In the genomic region with DNA sequence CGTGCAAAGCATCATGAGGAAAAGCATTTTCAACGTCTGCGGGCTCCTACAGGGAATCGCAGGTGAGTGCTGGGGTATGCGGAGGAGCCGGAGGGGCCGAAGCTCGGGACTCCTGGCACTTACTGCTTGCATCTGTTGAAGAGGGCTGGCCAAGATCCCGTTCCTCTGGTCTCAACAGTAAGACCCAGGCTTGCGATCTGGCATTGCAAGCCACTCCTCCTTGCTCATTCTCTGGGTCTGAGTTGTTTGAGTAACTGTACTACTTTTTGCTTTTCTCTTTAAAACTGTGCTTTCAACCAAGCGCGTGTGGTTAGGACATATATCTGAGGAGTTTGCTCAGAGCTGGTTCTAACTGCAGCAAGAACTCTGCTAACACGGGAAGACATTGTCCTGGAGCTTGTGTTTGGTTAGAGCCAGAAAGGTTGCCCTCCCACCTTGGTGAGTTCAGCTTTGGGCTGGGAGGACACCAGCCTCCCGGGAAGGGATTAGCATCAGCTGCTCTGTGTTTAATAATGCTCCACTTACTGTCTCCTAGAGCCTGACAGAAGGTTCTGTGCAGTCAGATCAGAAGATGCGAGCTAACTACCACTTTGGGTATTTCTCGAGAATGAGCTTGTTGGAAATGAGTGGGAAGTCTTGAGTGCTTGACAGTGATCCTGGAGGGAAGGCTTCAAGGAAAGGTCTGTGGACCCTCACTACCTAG, we compare ENCODE assay signal across 7 mouse cellular contexts.
DNase-seq lines count a peak whose midpoint lies in the region; ATAC-seq and TF ChIP-seq lines count a peak whose summit lies in the region.

No protein-coding gene starts in this region.

- no peak for TF ChIP-seq POLR2A in liver, adult 2 months (IDR thresholded peaks at IDR 0.05; ENCODE audit: extremely low read depth, insufficient read depth, low read length)

- DNase-seq in liver, adult 2 months (ENCODE audit: extremely low read depth, low read depth, low spot score): no peak
- no peak for DNase-seq in liver
- DNase-seq in c-Kit-positive CD71-positive TER-119-positive erythroid progenitor cells, embryonic 14.5 days (ENCODE audit: low spot score): peak; percentile 14
- DNase-seq in liver, postnatal 0 days: no peak
- no peak for DNase-seq in adrenal gland, adult 2 months
- DNase-seq in right cerebral cortex, adult 18-20 months: no peak

- TF ChIP-seq EP300 in liver, postnatal 0 days (IDR thresholded peaks at IDR 0.05; ENCODE audit: low read depth): no peak

- peak overlapping the region; percentile 59 for H3K9ac ChIP-seq in liver, adult 2 months (ENCODE audit: low read depth, low read length)
- H3K9ac ChIP-seq in forebrain, embryonic 15.5 days (replicated peaks): peak overlapping the region; percentile 53
- H3K9ac ChIP-seq in liver, postnatal 0 days (replicated peaks): peak overlapping the region; percentile 60

- H3K36me3 ChIP-seq in liver, adult 2 months (ENCODE audit: control insufficient read depth, insufficient read depth, low read length): no peaks in the 10 kb centered on the region
- H3K36me3 ChIP-seq in forebrain, embryonic 15.5 days: no peaks in the 10 kb centered on the region
- no peaks in the 10 kb centered on the region for H3K36me3 ChIP-seq in liver, postnatal 0 days (replicated peaks; ENCODE audit: insufficient read depth, low read length)

- H3K4me1 ChIP-seq in liver, adult 2 months (ENCODE audit: control insufficient read depth, insufficient read depth, low read length): peaks cover 4% of the 10 kb centered on the region
- H3K4me1 ChIP-seq in forebrain, embryonic 15.5 days: peaks cover 41% of the 10 kb centered on the region
- peaks cover 21% of the 10 kb centered on the region for H3K4me1 ChIP-seq in liver, postnatal 0 days (ENCODE audit: insufficient read depth)

- WGBS in liver, adult 2 months: 20% methylated on average over 16 of the region's 16 CpGs
- WGBS in forebrain, embryonic 15.5 days: 11% methylated on average over 16 of the region's 16 CpGs
- 26% methylated on average over 16 of the region's 16 CpGs for WGBS in liver, postnatal 0 days (ENCODE audit: insufficient replicate concordance)

- TF ChIP-seq CTCF in liver, adult 2 months (IDR thresholded peaks at IDR 0.05; ENCODE audit: low read depth, low read length): no peak
- no peak for TF ChIP-seq CTCF in liver, postnatal 0 days (IDR thresholded peaks at IDR 0.05; ENCODE audit: low read depth)

- peak overlapping the region; percentile 62 for H3K27ac ChIP-seq in liver, adult 2 months (replicated peaks; ENCODE audit: insufficient read depth, low read depth, low read length)
- H3K27ac ChIP-seq in forebrain, embryonic 15.5 days (replicated peaks): no peak overlapping the region
- peak overlapping the region; percentile 29; the same call in 1 of the 2 replicates for H3K27ac ChIP-seq in liver, postnatal 0 days (ENCODE audit: low read depth)

- no peaks in the 10 kb centered on the region for H3K79me2 ChIP-seq in liver, adult 2 months (ENCODE audit: control insufficient read depth, insufficient read depth, low read length)

- H3K9me3 ChIP-seq in forebrain, embryonic 15.5 days: no peaks in the 10 kb centered on the region
- H3K9me3 ChIP-seq in liver, postnatal 0 days (ENCODE audit: low read length): no peaks in the 10 kb centered on the region

- H3K27me3 ChIP-seq in liver, adult 2 months (ENCODE audit: control insufficient read depth, insufficient read depth, low read length): no peaks in the 10 kb centered on the region
- no peaks in the 10 kb centered on the region for H3K27me3 ChIP-seq in forebrain, embryonic 15.5 days
- H3K27me3 ChIP-seq in liver, postnatal 0 days (ENCODE audit: insufficient read depth, low read length): peaks cover 10% of the 10 kb centered on the region; the same call in 1 of the 2 replicates

- no peak for ATAC-seq in forebrain, embryonic 15.5 days (replicated peaks)
- no peak for ATAC-seq in liver, postnatal 0 days

- peak overlapping the region; percentile 63 for H3K4me3 ChIP-seq in liver, adult 2 months (ENCODE audit: insufficient read depth, low read depth, low read length)
- peak overlapping the region; percentile 51 for H3K4me3 ChIP-seq in forebrain, embryonic 15.5 days
- H3K4me3 ChIP-seq in liver, postnatal 0 days (ENCODE audit: low read depth, low read length): peak overlapping the region; percentile 58

- peak overlapping the region; percentile 96 for H3K4me2 ChIP-seq in forebrain, embryonic 15.5 days (replicated peaks)
- peak overlapping the region; percentile 94 for H3K4me2 ChIP-seq in liver, postnatal 0 days (ENCODE audit: low read depth, low read length)
